Mouse (Mus musculus) embryonic fibroblast, embryonic 13.5 days (primary cell): ENCODE data around the gene Asb3.

Experiments
- CTCF ChIP-seq: IDR thresholded peaks from 2 replicates; pipeline ENCODE4 v1.5.1; 2011; ENCODE audit warnings: mild to moderate bottlenecking, control low read depth, low read length, moderate library complexity, borderline replicate concordance; ENCODE audit not compliant: insufficient read depth
- POLR2A ChIP-seq: IDR thresholded peaks from 2 replicates; pipeline ENCODE4 v1.6.1; 2011; ENCODE audit warnings: low read depth, mild to moderate bottlenecking, control low read depth, low read length, moderate library complexity

- TF ChIP-seq CTCF = no peak
- TF ChIP-seq POLR2A = no peak
These were observed 204.8 kb downstream of the Asb3 start for GRCm38 (mm10) chr11:31089973-31090372.
